Mouse (Mus musculus): ENCODE data around the gene Diras2.

GRCm38 (mm10) chr13:52510172-52510880, 20.8 kb downstream of the Diras2 start:
- TF ChIP-seq CTCF (IDR thresholded peaks at IDR 0.05; ENCODE audit: low read depth, low read length) (no peak), POLR2A (IDR thresholded peaks at IDR 0.05; ENCODE audit: extremely low read depth, insufficient read depth, low read length) (no peak)
